Mouse (Mus musculus): ENCODE measurements at regions not wholly inside any gene's neighbourhood (a gene's known extent, or its start where the extent isn't known, plus 50 kb on each side); places are given as distances from the start of the nearest gene placed in this dataset.

GRCm38 (mm10) chr3:47230234-47230633 is 782.2 kb upstream of the Pabpc4l start:
- H3K9ac ChIP-seq (ENCODE audit: low read depth, low read length, severe bottlenecking) = no peak overlapping the region
- ATAC-seq (ENCODE audit: low FRiP score, low read depth) (no peak), DNase-seq (ENCODE audit: low spot score) (no peak)
- no peaks in the 10 kb centered on the region for H3K36me3 ChIP-seq (ENCODE audit: control insufficient read depth, insufficient read depth, low read length)
- H3K4me2 ChIP-seq (replicated peaks; ENCODE audit: low read depth, low read length, severe bottlenecking) = no peak overlapping the region
- TF ChIP-seq POLR2A (IDR thresholded peaks at IDR 0.05; ENCODE audit: borderline replicate concordance, extremely low read depth, insufficient read depth, insufficient read length) = no peak
- WGBS = 90% methylated on average over 6 of the region's 6 CpGs
- no peak overlapping the region for H3K4me3 ChIP-seq (replicated peaks; ENCODE audit: low read length)
- no peaks in the 10 kb centered on the region for H3K4me1 ChIP-seq (ENCODE audit: control insufficient read depth, insufficient read depth, low read length)
- no peaks in the 10 kb centered on the region for H3K9me3 ChIP-seq (ENCODE audit: control insufficient read depth, low read length)
- no peak overlapping the region for H3K27ac ChIP-seq (replicated peaks; ENCODE audit: low read depth, low read length)
- H3K27me3 ChIP-seq (ENCODE audit: control insufficient read depth, insufficient read depth, low read length) = no peaks in the 10 kb centered on the region

- no peak for ATAC-seq (ENCODE audit: low FRiP score, low read depth)
- H3K27ac ChIP-seq (replicated peaks; ENCODE audit: low read depth, low read length) = no peak overlapping the region
- no peak overlapping the region for H3K9ac ChIP-seq (ENCODE audit: low read depth, low read length, severe bottlenecking)
- no peak for DNase-seq (ENCODE audit: low spot score)
- H3K4me2 ChIP-seq (replicated peaks; ENCODE audit: low read depth, low read length, severe bottlenecking) = no peak overlapping the region
- no peak for TF ChIP-seq POLR2A (IDR thresholded peaks at IDR 0.05; ENCODE audit: borderline replicate concordance, extremely low read depth, insufficient read depth, insufficient read length)
- 33% methylated on average over 1 of the region's 1 CpGs for WGBS
- no peak overlapping the region for H3K4me3 ChIP-seq (replicated peaks; ENCODE audit: low read length)
- H3K27me3 ChIP-seq (ENCODE audit: control insufficient read depth, insufficient read depth, low read length) = no peaks in the 10 kb centered on the region
- H3K9me3 ChIP-seq (ENCODE audit: control insufficient read depth, low read length) = no peaks in the 10 kb centered on the region
- H3K36me3 ChIP-seq (ENCODE audit: control insufficient read depth, insufficient read depth, low read length) = no peaks in the 10 kb centered on the region
- H3K4me1 ChIP-seq (ENCODE audit: control insufficient read depth, insufficient read depth, low read length) = no peaks in the 10 kb centered on the region
Measured at GRCm38 (mm10) chr3:47218587-47218986, 770.6 kb upstream of the Pabpc4l start.

GRCm38 (mm10) chr3:47213141-47213540 is 765.1 kb upstream of the Pabpc4l start:
- ATAC-seq (ENCODE audit: low FRiP score, low read depth) (no peak), DNase-seq (ENCODE audit: low spot score) (no peak)
- Histone ChIP-seq H3K36me3 (ENCODE audit: control insufficient read depth, insufficient read depth, low read length) (no peaks in the 10 kb centered on the region), H3K4me2 (replicated peaks; ENCODE audit: low read depth, low read length, severe bottlenecking) (no peak overlapping the region), H3K9me3 (ENCODE audit: control insufficient read depth, low read length) (no peaks in the 10 kb centered on the region), H3K27me3 (ENCODE audit: control insufficient read depth, insufficient read depth, low read length) (no peaks in the 10 kb centered on the region), H3K4me1 (ENCODE audit: control insufficient read depth, insufficient read depth, low read length) (no peaks in the 10 kb centered on the region), H3K27ac (replicated peaks; ENCODE audit: low read depth, low read length) (no peak overlapping the region), H3K9ac (ENCODE audit: low read depth, low read length, severe bottlenecking) (no peak overlapping the region), H3K4me3 (replicated peaks; ENCODE audit: low read length) (no peak overlapping the region)
- 75% methylated on average over 2 of the region's 2 CpGs for WGBS
- TF ChIP-seq POLR2A (IDR thresholded peaks at IDR 0.05; ENCODE audit: borderline replicate concordance, extremely low read depth, insufficient read depth, insufficient read length) = no peak

DNA sequence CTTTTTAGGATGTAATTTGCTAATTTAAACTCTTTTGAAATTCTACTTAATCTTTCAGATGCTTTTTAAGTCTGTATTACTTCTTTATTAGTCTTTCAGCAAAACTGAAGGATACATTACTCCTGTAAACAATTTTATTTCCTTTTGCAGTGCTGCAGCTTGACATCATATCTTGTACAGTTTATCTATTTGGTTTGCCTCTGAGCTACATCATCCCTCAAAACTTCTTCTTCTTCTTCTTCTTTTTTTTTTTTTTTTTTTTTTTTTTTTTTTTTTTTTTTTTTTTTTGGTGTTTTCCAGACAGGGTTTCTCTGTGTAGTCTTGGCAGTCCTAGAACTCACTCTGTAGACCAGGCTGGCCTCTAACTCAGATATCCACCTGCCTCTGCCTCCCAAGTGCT is 749.6 kb upstream of the Pabpc4l start:
- Histone ChIP-seq H3K4me3 (replicated peaks; ENCODE audit: low read length) (no peak overlapping the region), H3K27ac (replicated peaks; ENCODE audit: low read depth, low read length) (no peak overlapping the region), H3K27me3 (ENCODE audit: control insufficient read depth, insufficient read depth, low read length) (no peaks in the 10 kb centered on the region), H3K9ac (ENCODE audit: low read depth, low read length, severe bottlenecking) (no peak overlapping the region), H3K9me3 (ENCODE audit: control insufficient read depth, low read length) (no peaks in the 10 kb centered on the region), H3K36me3 (ENCODE audit: control insufficient read depth, insufficient read depth, low read length) (no peaks in the 10 kb centered on the region), H3K4me1 (ENCODE audit: control insufficient read depth, insufficient read depth, low read length) (no peaks in the 10 kb centered on the region), H3K4me2 (replicated peaks; ENCODE audit: low read depth, low read length, severe bottlenecking) (no peak overlapping the region)
- no peak for DNase-seq (ENCODE audit: low spot score)
- ATAC-seq (ENCODE audit: low FRiP score, low read depth) = no peak
- TF ChIP-seq POLR2A (IDR thresholded peaks at IDR 0.05; ENCODE audit: borderline replicate concordance, extremely low read depth, insufficient read depth, insufficient read length) = no peak

- Histone ChIP-seq H3K9me3 (ENCODE audit: control insufficient read depth, low read length) (no peaks in the 10 kb centered on the region), H3K4me3 (replicated peaks; ENCODE audit: low read length) (no peak overlapping the region), H3K27me3 (ENCODE audit: control insufficient read depth, insufficient read depth, low read length) (no peaks in the 10 kb centered on the region), H3K27ac (replicated peaks; ENCODE audit: low read depth, low read length) (no peak overlapping the region), H3K9ac (ENCODE audit: low read depth, low read length, severe bottlenecking) (no peak overlapping the region), H3K4me2 (replicated peaks; ENCODE audit: low read depth, low read length, severe bottlenecking) (no peak overlapping the region), H3K36me3 (ENCODE audit: control insufficient read depth, insufficient read depth, low read length) (no peaks in the 10 kb centered on the region), H3K4me1 (ENCODE audit: control insufficient read depth, insufficient read depth, low read length) (no peaks in the 10 kb centered on the region)
- no peak for TF ChIP-seq POLR2A (IDR thresholded peaks at IDR 0.05; ENCODE audit: borderline replicate concordance, extremely low read depth, insufficient read depth, insufficient read length)
- DNase-seq (ENCODE audit: low spot score) = no peak
- ATAC-seq (ENCODE audit: low FRiP score, low read depth) = no peak
- 79% methylated on average over 3 of the region's 3 CpGs for WGBS
Measured at GRCm38 (mm10) chr3:47184226-47184625, 736.2 kb upstream of the Pabpc4l start.

- ATAC-seq (ENCODE audit: low FRiP score, low read depth) (no peak), DNase-seq (ENCODE audit: low spot score) (no peak)
- Histone ChIP-seq H3K4me2 (replicated peaks; ENCODE audit: low read depth, low read length, severe bottlenecking) (no peak overlapping the region), H3K27ac (replicated peaks; ENCODE audit: low read depth, low read length) (no peak overlapping the region), H3K4me1 (ENCODE audit: control insufficient read depth, insufficient read depth, low read length) (no peaks in the 10 kb centered on the region), H3K9me3 (ENCODE audit: control insufficient read depth, low read length) (no peaks in the 10 kb centered on the region), H3K4me3 (replicated peaks; ENCODE audit: low read length) (no peak overlapping the region), H3K27me3 (ENCODE audit: control insufficient read depth, insufficient read depth, low read length) (no peaks in the 10 kb centered on the region), H3K36me3 (ENCODE audit: control insufficient read depth, insufficient read depth, low read length) (no peaks in the 10 kb centered on the region), H3K9ac (ENCODE audit: low read depth, low read length, severe bottlenecking) (no peak overlapping the region)
- WGBS = 88% methylated on average over 2 of the region's 2 CpGs
- no peak for TF ChIP-seq POLR2A (IDR thresholded peaks at IDR 0.05; ENCODE audit: borderline replicate concordance, extremely low read depth, insufficient read depth, insufficient read length)
Measured at GRCm38 (mm10) chr3:47182762-47183161, 734.7 kb upstream of the Pabpc4l start.

Measured in limb, embryonic 14.5 days (tissue).